Mouse (Mus musculus): ENCODE data around the gene Rere. TPM values are rescaled to one million over a fixed set of nuclear protein-coding genes. Genes with fewer than 3 reads are reported as not detected.
A peak's percentile ranks its signal among the peaks of the same experiment; 100 is the strongest.

Rere gene
- total and polyA plus RNA-seq, 2 experiments from 2014 or later = 18.9 to 31.3 TPM

GRCm38 (mm10) chr4:150460451-150460850 lies 179.0 kb downstream of the Rere start:
- ATAC-seq (no peak), DNase-seq (no peak)
- Histone ChIP-seq H3K27me3 (ENCODE audit: insufficient read depth, low read length) (no peaks in the 10 kb centered on the region), H3K4me2 (ENCODE audit: low read depth) (no peak overlapping the region), H3K9me3 (ENCODE audit: low read length) (no peaks in the 10 kb centered on the region), H3K27ac (ENCODE audit: low read depth, low read length) (no peak overlapping the region), H3K36me3 (ENCODE audit: insufficient read depth) (no peaks in the 10 kb centered on the region), H3K4me3 (ENCODE audit: low read depth, low read length) (no peak overlapping the region), H3K4me1 (ENCODE audit: insufficient read depth) (peaks cover 4% of the 10 kb centered on the region), H3K9ac (no peak overlapping the region)
- WGBS = 69% methylated on average over 5 of the region's 5 CpGs
- no peak for TF ChIP-seq CTCF (IDR thresholded peaks at IDR 0.05; ENCODE audit: low read depth)

DNA sequence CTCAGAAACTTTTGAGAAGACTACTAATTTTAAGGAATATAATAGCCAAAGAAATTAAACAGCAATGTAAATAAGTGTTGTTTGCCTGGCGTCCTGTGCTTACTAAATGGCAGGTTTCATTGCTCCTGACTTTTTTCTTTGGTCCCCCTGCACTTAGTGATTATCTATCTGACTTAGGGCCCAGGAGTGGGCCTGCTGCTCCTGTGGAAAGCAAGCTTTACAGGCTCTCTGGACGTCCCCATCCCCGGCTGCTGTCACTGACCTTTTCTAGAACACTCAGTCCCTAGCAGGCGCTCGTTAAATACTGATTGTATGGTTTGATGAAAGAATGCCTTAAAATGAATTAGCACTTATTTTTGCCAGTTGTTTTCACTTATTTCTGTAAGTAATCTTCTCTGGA lies 179.6 kb downstream of the Rere start:
- peaks cover 4% of the 10 kb centered on the region for H3K4me1 ChIP-seq (ENCODE audit: insufficient read depth)
- H3K9ac ChIP-seq = no peak overlapping the region
- H3K9me3 ChIP-seq (ENCODE audit: low read length) = no peaks in the 10 kb centered on the region
- H3K4me2 ChIP-seq (ENCODE audit: low read depth) = no peak overlapping the region
- no peaks in the 10 kb centered on the region for H3K36me3 ChIP-seq (ENCODE audit: insufficient read depth)
- no peaks in the 10 kb centered on the region for H3K27me3 ChIP-seq (ENCODE audit: insufficient read depth, low read length)
- no peak overlapping the region for H3K27ac ChIP-seq (ENCODE audit: low read depth, low read length)
- ATAC-seq = no peak
- WGBS = 44% methylated on average over 5 of the region's 5 CpGs
- H3K4me3 ChIP-seq (ENCODE audit: low read depth, low read length) = no peak overlapping the region
- DNase-seq = no peak
- no peak for TF ChIP-seq CTCF (IDR thresholded peaks at IDR 0.05; ENCODE audit: low read depth)

GRCm38 (mm10) chr4:150461427-150462189 lies 180.2 kb downstream of the Rere start:
- 16% methylated on average over 6 of the region's 6 CpGs for WGBS
- Histone ChIP-seq H3K27me3 (ENCODE audit: insufficient read depth, low read length) (no peaks in the 10 kb centered on the region), H3K9me3 (ENCODE audit: low read length) (no peaks in the 10 kb centered on the region), H3K9ac (no peak overlapping the region), H3K36me3 (ENCODE audit: insufficient read depth) (no peaks in the 10 kb centered on the region), H3K4me3 (ENCODE audit: low read depth, low read length) (no peak overlapping the region), H3K4me2 (ENCODE audit: low read depth) (no peak overlapping the region), H3K4me1 (ENCODE audit: insufficient read depth) (peaks cover 4% of the 10 kb centered on the region), H3K27ac (ENCODE audit: low read depth, low read length) (0 out of 2 replicates have a peak overlapping the region, but pooled peaks have one; percentile 21)
- DNase-seq (no peak), ATAC-seq (no peak)
- TF ChIP-seq CTCF (IDR thresholded peaks at IDR 0.05; ENCODE audit: low read depth) = no peak

- no peak for ATAC-seq
- H3K27me3 ChIP-seq (ENCODE audit: insufficient read depth, low read length) = no peaks in the 10 kb centered on the region
- no peaks in the 10 kb centered on the region for H3K36me3 ChIP-seq (ENCODE audit: insufficient read depth)
- peaks cover 4% of the 10 kb centered on the region for H3K4me1 ChIP-seq (ENCODE audit: insufficient read depth)
- DNase-seq = peak; percentile 52
- no peak for TF ChIP-seq CTCF (IDR thresholded peaks at IDR 0.05; ENCODE audit: low read depth)
- H3K27ac ChIP-seq (ENCODE audit: low read depth, low read length) = no peak overlapping the region
- WGBS = 21% methylated on average over 4 of the region's 4 CpGs
- H3K4me2 ChIP-seq (ENCODE audit: low read depth) = no peak overlapping the region
- no peak overlapping the region for H3K9ac ChIP-seq
- H3K4me3 ChIP-seq (ENCODE audit: low read depth, low read length) = no peak overlapping the region
- no peaks in the 10 kb centered on the region for H3K9me3 ChIP-seq (ENCODE audit: low read length)
These were observed 180.9 kb downstream of the Rere start for GRCm38 (mm10) chr4:150462367-150462766.

DNA sequence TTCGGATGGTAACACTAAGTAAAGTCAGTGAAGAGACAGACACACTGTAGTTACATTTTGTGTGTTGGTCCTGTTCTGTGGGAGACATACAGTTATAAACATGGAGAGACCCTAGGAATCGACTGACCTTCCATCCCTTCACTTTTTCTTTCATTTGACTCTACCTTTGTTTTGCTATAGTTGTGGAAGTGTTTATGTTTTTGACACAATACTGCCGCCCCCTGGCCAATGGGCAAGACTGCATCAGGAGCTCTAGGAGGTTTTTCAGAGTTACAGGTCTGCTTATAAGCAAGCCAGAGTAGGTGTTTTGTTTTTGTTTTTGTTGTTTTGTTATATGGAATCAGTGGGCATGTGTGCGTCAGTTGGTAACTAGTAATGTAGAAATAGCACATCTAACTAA lies 184.3 kb downstream of the Rere start:
- ATAC-seq = no peak
- H3K4me1 ChIP-seq (ENCODE audit: insufficient read depth) = peaks cover 4% of the 10 kb centered on the region
- H3K27me3 ChIP-seq (ENCODE audit: insufficient read depth, low read length) = no peaks in the 10 kb centered on the region

GRCm38 (mm10) chr4:150469274-150469673 lies 187.8 kb downstream of the Rere start:
- no peak for TF ChIP-seq CTCF (IDR thresholded peaks at IDR 0.05; ENCODE audit: low read depth)
- DNase-seq (no peak), ATAC-seq (no peak)
- Histone ChIP-seq H3K9ac (no peak overlapping the region), H3K4me2 (ENCODE audit: low read depth) (no peak overlapping the region), H3K4me3 (ENCODE audit: low read depth, low read length) (no peak overlapping the region), H3K4me1 (ENCODE audit: insufficient read depth) (no peaks in the 10 kb centered on the region), H3K9me3 (ENCODE audit: low read length) (no peaks in the 10 kb centered on the region), H3K27ac (ENCODE audit: low read depth, low read length) (no peak overlapping the region), H3K36me3 (ENCODE audit: insufficient read depth) (0 out of 2 replicates have a peak, but pooled peaks cover 2% of the 10 kb centered on the region), H3K27me3 (ENCODE audit: insufficient read depth, low read length) (no peaks in the 10 kb centered on the region)
- WGBS = 56% methylated on average over 10 of the region's 10 CpGs

More for the DNA sequence above, 184.3 kb downstream of the Rere start:
- peak; percentile 84 for TF ChIP-seq CTCF (IDR thresholded peaks at IDR 0.05; ENCODE audit: low read depth)
- Histone ChIP-seq H3K36me3 (ENCODE audit: insufficient read depth) (0 out of 2 replicates have a peak, but pooled peaks cover 2% of the 10 kb centered on the region), H3K9me3 (ENCODE audit: low read length) (no peaks in the 10 kb centered on the region), H3K27ac (ENCODE audit: low read depth, low read length) (no peak overlapping the region), H3K4me3 (ENCODE audit: low read depth, low read length) (no peak overlapping the region), H3K9ac (no peak overlapping the region), H3K4me2 (ENCODE audit: low read depth) (no peak overlapping the region)
- 45% methylated on average over 4 of the region's 4 CpGs for WGBS
- DNase-seq = peak; percentile 81

DNA sequence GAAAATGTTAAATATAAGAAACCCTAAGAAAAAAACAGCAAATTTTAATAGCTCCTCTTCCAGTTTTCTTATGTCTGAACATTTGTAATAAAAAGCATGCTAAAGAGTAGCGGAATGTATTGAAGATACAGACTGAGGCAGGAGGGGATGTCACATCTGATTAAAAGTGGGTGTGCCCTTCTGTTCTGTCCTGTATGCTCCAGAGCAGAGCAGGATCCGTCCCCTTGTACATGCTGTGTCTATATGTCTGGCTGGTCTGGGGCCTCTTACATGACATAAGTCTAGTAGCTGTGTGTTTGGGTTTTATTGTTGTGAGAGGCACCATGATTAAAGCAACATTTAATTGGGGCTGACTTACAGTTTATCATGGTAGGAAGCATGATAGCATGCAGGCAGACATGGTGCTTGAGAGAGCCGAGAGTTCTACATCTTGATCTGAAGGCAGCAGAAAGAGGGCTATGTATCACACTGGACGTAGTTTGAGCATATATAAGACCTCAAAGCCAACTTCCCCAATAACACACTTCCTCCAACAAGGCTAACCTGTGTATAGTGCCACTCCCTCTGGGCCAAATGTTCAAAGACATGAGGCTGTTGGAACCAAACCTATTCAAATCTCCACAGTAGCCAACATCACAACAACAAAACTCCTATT lies 189.4 kb downstream of the Rere start:
- TF ChIP-seq CTCF (IDR thresholded peaks at IDR 0.05; ENCODE audit: low read depth) = no peak
- ATAC-seq (no peak), DNase-seq (no peak)
- Histone ChIP-seq H3K4me3 (ENCODE audit: low read depth, low read length) (no peak overlapping the region), H3K36me3 (ENCODE audit: insufficient read depth) (0 out of 2 replicates have a peak, but pooled peaks cover 2% of the 10 kb centered on the region), H3K9me3 (ENCODE audit: low read length) (no peaks in the 10 kb centered on the region), H3K9ac (no peak overlapping the region), H3K27ac (ENCODE audit: low read depth, low read length) (no peak overlapping the region), H3K4me1 (ENCODE audit: insufficient read depth) (no peaks in the 10 kb centered on the region), H3K27me3 (ENCODE audit: insufficient read depth, low read length) (no peaks in the 10 kb centered on the region), H3K4me2 (ENCODE audit: low read depth) (no peak overlapping the region)
- 90% methylated on average over 4 of the region's 4 CpGs for WGBS
